Mouse (Mus musculus): ENCODE measurements at regions not wholly inside any gene's neighbourhood (a gene's known extent, or its start where the extent isn't known, plus 50 kb on each side); places are given as distances from the start of the nearest gene placed in this dataset.
"Not testable (repeated sequence)": the region's sequence is repeated elsewhere in the genome, so short reads cannot be mapped to it uniquely, and the experiment has no call there.

GRCm38 (mm10) chr1:164531741-164532140, 73.6 kb upstream of the Atp1b1 start:
- no peak for TF ChIP-seq CTCF (IDR thresholded peaks at IDR 0.05; ENCODE audit: borderline replicate concordance, insufficient read depth, low read length)
- no peak for TF ChIP-seq POLR2A (IDR thresholded peaks at IDR 0.05; ENCODE audit: low read depth, low read length)
- Histone ChIP-seq H3K4me3 (ENCODE audit: insufficient read depth, low read length) (no peak overlapping the region), H3K27ac (ENCODE audit: insufficient read depth, low read length) (no peak overlapping the region), H3K4me1 (ENCODE audit: control insufficient read depth, insufficient read depth, low read length) (no peaks in the 10 kb centered on the region)

GRCm38 (mm10) chr1:164526748-164527147, 68.6 kb upstream of the Atp1b1 start:
- no peaks in the 10 kb centered on the region for H3K4me1 ChIP-seq (ENCODE audit: control insufficient read depth, insufficient read depth, low read length)
- TF ChIP-seq CTCF (IDR thresholded peaks at IDR 0.05; ENCODE audit: borderline replicate concordance, insufficient read depth, low read length) (no peak), POLR2A (IDR thresholded peaks at IDR 0.05; ENCODE audit: low read depth, low read length) (no peak)
- H3K4me3 ChIP-seq (ENCODE audit: insufficient read depth, low read length), result no peak overlapping the region
- H3K27ac ChIP-seq (ENCODE audit: insufficient read depth, low read length), result no peak overlapping the region

DNA sequence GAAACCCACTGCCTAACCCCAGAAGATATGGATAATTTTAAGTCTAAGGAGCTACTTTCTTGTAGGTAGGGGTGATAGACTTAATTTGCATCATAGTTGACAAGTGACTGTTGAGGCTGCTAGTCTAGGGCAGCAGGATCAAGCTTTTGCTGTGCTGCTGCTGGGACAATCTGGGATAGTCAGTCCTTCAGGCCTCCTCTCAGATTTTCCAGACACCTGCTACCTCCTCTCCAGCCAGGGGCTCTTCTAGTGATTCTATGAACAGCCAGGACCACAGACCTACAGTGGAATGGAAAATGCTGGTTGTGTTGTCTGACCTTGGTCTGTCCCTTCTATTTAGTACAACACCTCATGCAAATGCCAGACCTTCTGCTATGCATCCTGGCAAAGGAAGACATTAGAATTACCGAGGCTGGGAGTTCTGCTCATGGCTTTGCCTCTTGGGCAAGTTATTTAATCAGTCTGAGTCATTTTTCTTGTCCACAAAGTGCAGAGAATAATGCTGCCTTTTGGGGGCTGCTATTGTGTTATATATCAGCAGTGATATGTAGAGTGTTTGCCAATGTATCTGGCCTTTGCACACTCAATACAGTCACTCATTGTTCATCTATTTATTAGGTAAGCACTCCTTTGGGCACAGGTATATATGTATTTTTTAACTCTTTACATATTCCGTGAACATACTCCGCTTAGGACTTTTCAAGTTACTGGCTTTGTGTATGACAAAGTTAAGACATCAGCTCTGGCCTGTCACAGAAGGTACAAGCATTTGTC, 64.4 kb upstream of the Atp1b1 start:
- TF ChIP-seq POLR2A (IDR thresholded peaks at IDR 0.05; ENCODE audit: low read depth, low read length) (no peak), CTCF (IDR thresholded peaks at IDR 0.05; ENCODE audit: borderline replicate concordance, insufficient read depth, low read length) (no peak)
- Histone ChIP-seq H3K4me1 (ENCODE audit: control insufficient read depth, insufficient read depth, low read length) (no peaks in the 10 kb centered on the region), H3K4me3 (ENCODE audit: insufficient read depth, low read length) (no peak overlapping the region), H3K27ac (ENCODE audit: insufficient read depth, low read length) (no peak overlapping the region)

GRCm38 (mm10) chr1:164521371-164522130, 63.4 kb upstream of the Atp1b1 start:
- H3K27ac ChIP-seq (ENCODE audit: insufficient read depth, low read length), result no peak overlapping the region
- no peaks in the 10 kb centered on the region for H3K4me1 ChIP-seq (ENCODE audit: control insufficient read depth, insufficient read depth, low read length)
- no peak overlapping the region for H3K4me3 ChIP-seq (ENCODE audit: insufficient read depth, low read length)
- TF ChIP-seq CTCF (IDR thresholded peaks at IDR 0.05; ENCODE audit: borderline replicate concordance, insufficient read depth, low read length) (no peak), POLR2A (IDR thresholded peaks at IDR 0.05; ENCODE audit: low read depth, low read length) (no peak)

DNA sequence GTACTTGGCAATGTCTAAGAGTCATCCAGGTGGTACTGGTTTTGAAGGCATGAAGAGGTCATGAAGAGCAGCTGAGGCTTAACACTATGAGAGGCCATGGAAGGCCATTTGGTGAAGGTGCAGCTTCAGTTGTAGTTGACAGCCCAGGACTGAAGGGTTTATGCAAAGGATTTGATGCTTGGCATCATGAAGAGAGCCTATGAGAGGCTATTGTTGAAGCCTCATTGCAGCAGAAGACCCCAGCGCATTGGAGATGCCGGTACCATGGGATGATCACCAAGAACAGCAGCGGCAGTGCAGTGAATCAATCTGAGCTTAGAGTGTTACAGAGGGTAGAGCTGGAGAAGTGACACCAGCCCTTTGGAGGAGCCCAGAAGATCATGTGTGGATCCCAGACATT, 60.7 kb upstream of the Atp1b1 start:
- Histone ChIP-seq H3K27ac (ENCODE audit: insufficient read depth, low read length) (no peak overlapping the region), H3K4me3 (ENCODE audit: insufficient read depth, low read length) (no peak overlapping the region), H3K4me1 (ENCODE audit: control insufficient read depth, insufficient read depth, low read length) (no peaks in the 10 kb centered on the region)
- TF ChIP-seq CTCF (IDR thresholded peaks at IDR 0.05; ENCODE audit: borderline replicate concordance, insufficient read depth, low read length) (no peak), POLR2A (IDR thresholded peaks at IDR 0.05; ENCODE audit: low read depth, low read length) (no peak)

DNA sequence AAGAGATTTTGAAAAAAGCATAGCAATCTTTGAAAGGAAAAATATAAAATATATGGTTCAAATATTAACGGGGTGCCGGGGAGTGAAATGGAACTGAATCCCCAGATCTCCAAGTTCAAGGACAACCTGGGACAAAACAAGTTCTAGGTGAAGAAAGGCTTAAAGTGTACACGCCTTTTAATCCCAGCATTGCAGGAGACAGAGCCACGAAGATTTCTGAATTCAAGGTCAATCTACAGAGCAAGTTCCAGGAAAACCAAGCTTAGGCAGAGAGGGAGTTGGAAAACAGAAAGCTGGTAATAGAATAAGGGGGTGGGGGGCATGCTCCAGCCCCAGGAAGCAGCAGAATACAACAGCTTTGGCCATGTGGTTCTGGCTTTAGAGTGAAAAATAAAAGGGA, 60.2 kb upstream of the Atp1b1 start:
- no peak for TF ChIP-seq POLR2A (IDR thresholded peaks at IDR 0.05; ENCODE audit: low read depth, low read length)
- no peak for TF ChIP-seq CTCF (IDR thresholded peaks at IDR 0.05; ENCODE audit: borderline replicate concordance, insufficient read depth, low read length)

GRCm38 (mm10) chr1:164517362-164517761, 59.2 kb upstream of the Atp1b1 start:
- H3K4me1 ChIP-seq (ENCODE audit: control insufficient read depth, insufficient read depth, low read length); H3K27ac ChIP-seq (ENCODE audit: insufficient read depth, low read length); H3K4me3 ChIP-seq (ENCODE audit: insufficient read depth, low read length): not testable (repeated sequence)

More for the DNA sequence above, 60.2 kb upstream of the Atp1b1 start:
- Histone ChIP-seq H3K27ac (ENCODE audit: insufficient read depth, low read length) (no peak overlapping the region), H3K4me1 (ENCODE audit: control insufficient read depth, insufficient read depth, low read length) (no peaks in the 10 kb centered on the region), H3K4me3 (ENCODE audit: insufficient read depth, low read length) (no peak overlapping the region)

GRCm38 (mm10) chr1:164511628-164512385, 53.7 kb upstream of the Atp1b1 start:
- TF ChIP-seq CTCF (IDR thresholded peaks at IDR 0.05; ENCODE audit: borderline replicate concordance, insufficient read depth, low read length), result no peak
- TF ChIP-seq POLR2A (IDR thresholded peaks at IDR 0.05; ENCODE audit: low read depth, low read length), result no peak
- H3K4me1 ChIP-seq (ENCODE audit: control insufficient read depth, insufficient read depth, low read length), result no peaks in the 10 kb centered on the region
- H3K4me3 ChIP-seq (ENCODE audit: insufficient read depth, low read length), result no peak overlapping the region
- no peak overlapping the region for H3K27ac ChIP-seq (ENCODE audit: insufficient read depth, low read length)

DNA sequence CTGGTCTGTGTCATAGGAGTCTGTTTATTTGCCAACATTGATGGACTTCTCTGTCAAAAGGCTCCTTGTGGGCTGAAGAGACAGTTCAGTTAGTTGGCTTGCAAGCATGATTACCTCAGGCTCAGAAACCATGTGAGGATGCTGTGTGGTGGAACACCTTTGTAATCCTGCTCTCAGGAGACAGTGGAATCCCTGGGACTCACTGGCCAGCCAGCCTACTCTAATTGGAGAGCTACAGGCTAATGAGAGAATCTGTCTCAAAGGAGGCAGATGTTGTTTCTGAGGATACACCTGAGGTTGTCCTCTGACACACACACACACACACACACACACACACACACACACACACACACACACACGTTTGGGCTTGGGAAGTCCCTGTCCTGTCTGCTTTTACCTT, 51.1 kb upstream of the Atp1b1 start:
- H3K27ac ChIP-seq (ENCODE audit: insufficient read depth, low read length), result no peak overlapping the region
- no peaks in the 10 kb centered on the region for H3K4me1 ChIP-seq (ENCODE audit: control insufficient read depth, insufficient read depth, low read length)
- TF ChIP-seq POLR2A (IDR thresholded peaks at IDR 0.05; ENCODE audit: low read depth, low read length) (no peak), CTCF (IDR thresholded peaks at IDR 0.05; ENCODE audit: borderline replicate concordance, insufficient read depth, low read length) (no peak)
- H3K4me3 ChIP-seq (ENCODE audit: insufficient read depth, low read length), result no peak overlapping the region

GRCm38 (mm10) chr1:164508556-164508955, 50.4 kb upstream of the Atp1b1 start:
- Histone ChIP-seq H3K4me3 (ENCODE audit: insufficient read depth, low read length) (no peak overlapping the region), H3K27ac (ENCODE audit: insufficient read depth, low read length) (no peak overlapping the region), H3K4me1 (ENCODE audit: control insufficient read depth, insufficient read depth, low read length) (no peaks in the 10 kb centered on the region)
- TF ChIP-seq CTCF (IDR thresholded peaks at IDR 0.05; ENCODE audit: borderline replicate concordance, insufficient read depth, low read length) (no peak), POLR2A (IDR thresholded peaks at IDR 0.05; ENCODE audit: low read depth, low read length) (no peak)
